Mouse (Mus musculus) forebrain, postnatal 0 days (tissue): ENCODE data around the gene Fam216b. TPM values are rescaled to one million over a fixed set of nuclear protein-coding genes. Genes with fewer than 3 reads are reported as not detected.

Source experiments
- ATAC-seq: fragments of 200-750 bp; cut with Nextera tagmentation; 2 replicates; pipeline ENCODE4 v1.8.0; 2017; ENCODE audit warnings: mild to moderate bottlenecking, moderate library complexity
- DNase-seq: peaks from one replicate; pipeline ENCODE4 v3.0.0-alpha.2; 2015
- H3K27ac ChIP-seq: fragments of 300-500 bp; sonication (generic); 2 replicates; pipeline ENCODE4 v1.5.1; 2014; ENCODE audit warnings: low read depth, mild to moderate bottlenecking, antibody characterized with exemption, low read length, moderate library complexity, mixed read lengths
- H3K27me3 ChIP-seq: fragments of 300-500 bp; sonication (generic); 2 replicates; pipeline ENCODE4 v1.6.1; 2014; ENCODE audit warnings: mild to moderate bottlenecking, low read length, mixed read lengths; ENCODE audit not compliant: insufficient read depth
- H3K36me3 ChIP-seq: fragments of 300-500 bp; sonication (generic); 2 replicates; pipeline ENCODE4 v1.6.1; 2014; ENCODE audit warnings: mild to moderate bottlenecking, moderate library complexity; ENCODE audit not compliant: insufficient read depth
- H3K4me1 ChIP-seq: fragments of 300-500 bp; sonication (generic); 2 replicates; pipeline ENCODE4 v1.6.1; 2014; ENCODE audit warnings: antibody characterized with exemption; ENCODE audit not compliant: insufficient read depth
- H3K4me2 ChIP-seq: fragments of 300-500 bp; sonication (generic); 2 replicates; pipeline ENCODE4 v1.6.1; 2014; ENCODE audit warnings: low read depth, mild to moderate bottlenecking, moderate library complexity
- H3K4me3 ChIP-seq: fragments of 300-500 bp; sonication (generic); 2 replicates; pipeline ENCODE4 v1.5.1; 2014; ENCODE audit warnings: low read depth, low read length, mixed read lengths
- H3K9ac ChIP-seq: fragments of 300-500 bp; sonication (generic); 2 replicates; pipeline ENCODE4 v1.6.1; 2014; ENCODE audit warnings: mild to moderate bottlenecking
- H3K9me3 ChIP-seq: fragments of 300-500 bp; sonication (generic); 2 replicates; pipeline ENCODE4 v1.6.1; 2016; ENCODE audit warnings: low read length
- CTCF ChIP-seq: sonication (generic); IDR thresholded peaks from 2 replicates; pipeline ENCODE4 v1.5.1; 2016; ENCODE audit warnings: antibody characterized with exemption, control low read depth, low read depth
- WGBS: fragments of 180-500 bp; shearing (Covaris S2); extraction: QIAGEN DNeasy Blood & Tissue Kit; methylation state at CpG from one replicate; pipeline ENCODE4 v1.1.7; 2014; 5-methylcytosine and 5-hydroxymethylcytosine counted together
- polyA plus RNA-seq: library from polyadenylated mRNA; unstranded; fragments of >200 nt; fragmentation: Nextera tagmentation; extraction: Ambion mirVana; gene quantifications from 2 replicates; pipeline ENCODE4 v1.2.1, GENCODE M21; 2015
- total RNA-seq: library from RNA; depleted of rRNA; stranded (reverse); fragments of >200 nt; gene quantifications from 2 replicates; pipeline ENCODE4 v1.2.3, GENCODE M21; 2014

Gene Fam216b
- total and polyA plus RNA-seq, 2 experiments from 2014 or later = 2.6 to 3.8 TPM

- no peaks in the 10 kb centered on the region for H3K36me3 ChIP-seq
- H3K4me2 ChIP-seq = no peak overlapping the region
- no peaks in the 10 kb centered on the region for H3K27me3 ChIP-seq
- peaks cover 3% of the 10 kb centered on the region; the same call in 1 of the 2 replicates for H3K4me1 ChIP-seq
- peak overlapping the region; percentile 40; the same call in 1 of the 2 replicates for H3K27ac ChIP-seq
- DNase-seq (peak; percentile 51), ATAC-seq (peak; percentile 74)
- no peak overlapping the region for H3K9ac ChIP-seq
- H3K4me3 ChIP-seq = no peak overlapping the region
- no peaks in the 10 kb centered on the region for H3K9me3 ChIP-seq
- TF ChIP-seq CTCF = no peak
- 74% methylated on average over 9 of the region's 9 CpGs for WGBS
These were observed 22.7 kb downstream of the Fam216b start for GRCm38 (mm10) chr14:78065938-78066710.

- ATAC-seq = no peak
These were observed 26.3 kb downstream of the Fam216b start for GRCm38 (mm10) chr14:78062484-78062883.

GRCm38 (mm10) chr14:78060609-78060951 lies 28.2 kb downstream of the Fam216b start:
- TF ChIP-seq CTCF = no peak
- Histone ChIP-seq H3K4me1 (no peaks in the 10 kb centered on the region), H3K4me3 (no peak overlapping the region), H3K9ac (no peak overlapping the region), H3K9me3 (no peaks in the 10 kb centered on the region), H3K4me2 (no peak overlapping the region), H3K27me3 (no peaks in the 10 kb centered on the region), H3K27ac (no peak overlapping the region), H3K36me3 (no peaks in the 10 kb centered on the region)
- ATAC-seq (no peak), DNase-seq (no peak)
- 86% methylated on average over 6 of the region's 6 CpGs for WGBS

More at GRCm38 (mm10) chr14:78062484-78062883, 26.3 kb downstream of the Fam216b start:
- no peak overlapping the region for H3K27ac ChIP-seq
- no peak for TF ChIP-seq CTCF
- H3K9me3 ChIP-seq = no peaks in the 10 kb centered on the region
- H3K36me3 ChIP-seq = no peaks in the 10 kb centered on the region
- no peaks in the 10 kb centered on the region for H3K27me3 ChIP-seq
- no peak overlapping the region for H3K9ac ChIP-seq
- WGBS = 80% methylated on average over 11 of the region's 11 CpGs
- no peak for DNase-seq
- no peaks in the 10 kb centered on the region for H3K4me1 ChIP-seq
- no peak overlapping the region for H3K4me2 ChIP-seq
- H3K4me3 ChIP-seq = no peak overlapping the region

- Histone ChIP-seq H3K27me3 (no peaks in the 10 kb centered on the region), H3K4me2 (no peak overlapping the region), H3K4me3 (no peak overlapping the region), H3K9me3 (no peaks in the 10 kb centered on the region), H3K27ac (no peak overlapping the region; the same call in 1 of the 2 replicates), H3K9ac (no peak overlapping the region), H3K4me1 (no peaks in the 10 kb centered on the region), H3K36me3 (no peaks in the 10 kb centered on the region)
- ATAC-seq (no peak), DNase-seq (no peak)
- TF ChIP-seq CTCF = no peak
- 47% methylated on average over 9 of the region's 9 CpGs for WGBS
These were observed 28.8 kb downstream of the Fam216b start for GRCm38 (mm10) chr14:78059878-78060608.

GRCm38 (mm10) chr14:78057362-78057761 lies 31.4 kb downstream of the Fam216b start:
- Histone ChIP-seq H3K9ac (no peak overlapping the region), H3K9me3 (no peaks in the 10 kb centered on the region), H3K4me2 (no peak overlapping the region), H3K27me3 (no peaks in the 10 kb centered on the region), H3K4me1 (no peaks in the 10 kb centered on the region), H3K4me3 (no peak overlapping the region), H3K27ac (no peak overlapping the region), H3K36me3 (no peaks in the 10 kb centered on the region)
- no peak for ATAC-seq
- 90% methylated on average over 7 of the region's 7 CpGs for WGBS
- no peak for TF ChIP-seq CTCF
- no peak for DNase-seq

- DNase-seq = no peak
- 84% methylated on average over 3 of the region's 3 CpGs for WGBS
- Histone ChIP-seq H3K36me3 (no peaks in the 10 kb centered on the region), H3K9ac (no peak overlapping the region), H3K9me3 (no peaks in the 10 kb centered on the region), H3K27me3 (no peaks in the 10 kb centered on the region), H3K4me2 (no peak overlapping the region), H3K4me1 (no peaks in the 10 kb centered on the region), H3K4me3 (no peak overlapping the region), H3K27ac (no peak overlapping the region)
- no peak for TF ChIP-seq CTCF
- ATAC-seq = no peak
These were observed 32.4 kb downstream of the Fam216b start for GRCm38 (mm10) chr14:78056371-78056770.

- ATAC-seq = no peak
- 89% methylated on average over 4 of the region's 4 CpGs for whole genome bisulfite sequencing
- no peak overlapping the region for H3K4me3 ChIP-seq
- H3K36me3 ChIP-seq = no peaks in the 10 kb centered on the region
- no peak for DNase-seq
- no peak overlapping the region for H3K4me2 ChIP-seq
- no peak for TF ChIP-seq CTCF
- H3K9ac ChIP-seq = no peak overlapping the region
- H3K27ac ChIP-seq = no peak overlapping the region
- no peaks in the 10 kb centered on the region for H3K9me3 ChIP-seq
- H3K27me3 ChIP-seq = no peaks in the 10 kb centered on the region
- H3K4me1 ChIP-seq = no peaks in the 10 kb centered on the region
These were observed 40.1 kb downstream of the Fam216b start for GRCm38 (mm10) chr14:78048674-78049073.
